Mouse (Mus musculus): Measurements from ENCODE around the gene Mctp1. TPM values are rescaled to one million over a fixed set of nuclear protein-coding genes. Genes with fewer than 3 reads are reported as not detected.
"Not testable (repeated sequence)": the region's sequence is repeated elsewhere in the genome, so short reads cannot be mapped to it uniquely, and the experiment has no call there.

Gene Mctp1
- 10 to 100 TPM; 69.5 to 79.3 (median 75.1) TPM for total RNA-seq (2022)

DNA sequence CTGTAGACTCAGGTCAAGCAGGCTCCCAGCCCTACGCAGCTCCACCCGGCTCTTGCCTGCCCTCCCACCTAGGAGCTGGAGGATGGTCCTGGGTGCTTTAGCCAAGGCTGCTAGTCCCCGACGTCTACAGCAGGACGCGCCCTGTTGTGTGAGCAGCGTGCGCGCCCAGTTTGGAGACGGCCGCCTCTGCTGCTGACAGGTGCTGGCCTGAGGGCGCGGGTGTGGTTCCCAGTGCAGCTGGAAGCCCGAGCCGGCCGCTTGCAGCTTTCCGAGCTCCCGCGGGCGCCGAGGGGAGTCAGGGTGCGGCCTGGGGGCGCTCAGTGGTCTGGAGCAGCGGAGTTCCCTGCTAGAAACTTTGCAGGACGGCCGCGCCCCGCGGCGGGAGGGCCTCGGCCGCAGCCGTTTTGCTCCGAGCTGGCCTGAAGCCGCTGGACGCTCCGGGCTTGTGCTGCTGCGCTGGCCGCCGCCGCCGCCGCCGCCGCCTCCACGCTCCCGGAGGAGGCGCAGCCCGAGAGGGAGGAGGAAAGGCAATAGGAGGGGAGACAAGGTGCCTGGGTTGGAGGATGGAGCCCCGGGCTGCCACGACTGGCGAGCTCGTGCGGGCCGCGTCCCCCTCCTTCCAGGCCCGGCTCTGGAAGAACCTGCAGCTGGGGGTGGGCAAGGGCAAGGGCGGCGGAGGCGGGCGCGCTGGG is at the start of gene Mctp1:
Gene Mctp1 (plus strand): TSS at position 564 of the 692 bp plus-strand sequence.
- DNase-seq (ENCODE audit: low spot score in 2 of 2) = peak; percentile 32 to 36

DNA sequence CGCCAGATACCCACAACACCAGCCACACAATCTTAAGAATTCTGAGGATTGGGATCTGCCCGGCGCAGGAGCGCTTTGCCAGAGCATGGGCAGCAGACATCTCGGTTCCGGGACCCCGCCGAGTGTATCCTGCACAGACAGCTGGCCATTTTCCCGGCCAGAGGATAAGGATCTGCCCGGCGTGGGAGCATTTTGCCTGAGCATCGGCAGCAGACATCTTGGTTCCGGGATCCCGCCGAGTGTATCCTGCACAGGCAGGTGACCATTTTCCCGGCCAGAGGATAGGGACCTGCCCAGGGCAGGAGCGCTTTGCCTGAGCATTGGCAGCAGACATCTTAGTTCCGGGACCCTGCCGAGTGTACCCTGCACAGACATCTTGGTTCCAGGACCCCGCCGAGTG is 38.4 kb upstream of the Mctp1 start:
- DNase-seq (ENCODE audit: low spot score in 2 of 2) = not testable (repeated sequence)

DNA sequence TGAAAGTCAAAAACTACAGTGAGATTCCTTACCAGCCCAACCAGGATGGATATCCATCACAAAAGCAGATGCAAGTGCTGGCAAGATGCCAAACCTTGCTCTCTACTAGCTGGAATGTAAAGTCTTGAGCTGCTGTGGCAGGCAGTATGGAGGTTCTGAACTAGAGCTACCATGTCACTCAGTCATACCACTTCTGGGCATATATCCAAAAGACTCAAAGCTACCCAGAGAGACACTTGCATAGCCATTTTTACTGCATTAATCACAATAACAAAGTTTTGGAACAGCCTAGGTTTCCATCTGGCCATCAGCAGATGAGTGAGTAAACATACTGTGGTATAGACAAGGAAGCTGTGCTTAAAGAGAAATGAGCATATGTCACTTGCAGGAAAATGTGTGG is 25.6 kb upstream of the Mctp1 start:
- no peak for DNase-seq (ENCODE audit: low spot score in 2 of 2)

DNA sequence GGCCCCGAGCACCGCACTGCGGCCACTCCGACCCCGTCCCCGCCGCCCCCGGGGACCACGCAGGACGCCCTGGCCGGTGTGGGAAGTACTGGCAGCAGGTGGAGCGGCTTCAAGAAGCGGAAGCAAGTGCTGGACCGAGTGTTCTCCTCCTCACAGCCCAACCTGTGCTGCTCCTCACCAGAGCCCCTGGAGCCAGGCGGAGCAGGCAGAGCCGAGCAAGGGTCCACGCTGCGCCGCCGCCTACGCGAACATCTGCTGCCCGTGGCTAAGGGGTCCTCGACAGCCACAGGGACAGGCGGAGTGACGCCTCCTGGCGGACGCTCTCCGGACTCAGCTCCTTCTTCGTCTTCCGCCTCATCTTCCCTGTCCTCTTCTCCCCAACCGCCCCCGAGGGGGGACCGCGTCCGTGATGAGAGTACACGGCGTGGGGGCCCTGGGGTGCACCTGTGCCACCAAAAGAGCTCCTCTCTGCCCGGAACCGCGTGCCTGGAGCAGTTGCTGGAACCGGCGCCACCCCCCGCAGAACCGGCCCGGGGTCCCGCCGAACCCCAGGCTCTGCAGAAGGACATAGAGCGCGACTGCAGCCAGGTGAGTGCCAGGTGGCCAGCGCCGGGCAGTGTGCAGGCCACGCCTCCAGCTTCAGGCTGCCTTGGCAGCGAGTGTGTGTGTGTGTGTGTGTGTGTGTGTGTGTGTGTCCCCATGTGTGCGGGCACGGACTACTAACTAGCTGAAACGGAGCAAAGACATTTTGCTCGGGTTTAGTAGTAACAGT is 515 bp downstream of the Mctp1 start:
- DNase-seq (ENCODE audit: low spot score in 2 of 2) = peak; percentile 34 to 55

DNA sequence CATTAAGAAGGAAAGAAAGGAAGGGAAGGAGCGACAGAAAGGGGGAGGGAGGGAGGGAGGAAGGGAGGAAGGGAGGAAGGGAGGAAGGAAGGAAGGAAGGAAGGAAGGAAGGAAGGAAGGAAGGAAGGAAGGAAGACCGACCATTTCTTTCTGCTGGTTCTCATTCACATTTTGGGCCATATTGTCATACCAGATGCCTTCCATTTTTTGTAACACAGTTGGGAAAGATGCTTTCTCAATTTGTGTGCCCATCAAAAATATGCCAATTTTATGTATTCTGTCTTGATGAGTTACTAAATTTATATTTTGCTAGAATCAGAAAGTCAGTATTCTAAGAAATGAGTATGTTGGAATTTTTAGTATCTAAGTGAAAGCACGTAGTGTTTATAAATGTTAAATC is 4.3 kb downstream of the Mctp1 start:
- DNase-seq (ENCODE audit: low spot score in 2 of 2) = no peak

DNA sequence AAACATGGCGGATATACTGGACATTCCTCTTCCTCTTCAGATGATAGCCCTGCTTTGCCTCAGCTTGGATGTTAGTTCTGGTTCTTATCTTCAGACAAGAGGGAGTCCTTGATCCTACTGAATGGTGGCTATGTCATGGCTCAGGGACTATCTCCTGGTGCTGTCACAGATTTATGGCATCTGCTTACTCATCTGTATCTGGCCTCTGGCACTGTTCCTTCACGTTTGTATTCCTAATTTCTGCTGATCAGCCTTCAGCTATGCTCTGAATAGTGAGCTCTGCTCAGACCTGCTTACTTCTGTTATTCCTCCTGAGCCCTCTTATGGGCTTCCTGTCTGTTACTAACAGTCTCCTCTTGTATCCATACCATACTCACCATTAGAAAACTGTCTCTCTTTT is 7.6 kb downstream of the Mctp1 start:
- no peak for DNase-seq (ENCODE audit: low spot score in 2 of 2)

DNA sequence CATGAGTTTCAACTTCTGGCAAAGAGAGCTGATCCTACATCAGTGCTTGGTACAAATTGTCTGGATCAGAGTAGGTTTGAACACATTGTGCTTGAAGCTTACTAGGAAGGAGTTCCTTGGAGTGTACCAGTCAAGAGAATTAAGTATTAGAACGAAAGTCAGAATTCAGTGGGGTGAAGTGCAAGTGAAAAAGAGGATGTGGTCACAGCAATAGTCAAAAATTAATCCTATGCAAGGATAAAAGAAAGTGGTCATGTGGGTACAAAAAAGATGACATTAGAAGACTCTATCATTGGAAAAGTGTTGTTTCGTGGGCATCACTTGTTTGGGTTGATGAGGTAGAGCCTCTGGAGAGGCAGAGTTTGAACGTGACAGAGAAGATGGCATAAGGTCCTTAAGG is 8.8 kb downstream of the Mctp1 start:
- no peak for DNase-seq (ENCODE audit: low spot score in 2 of 2)

DNA sequence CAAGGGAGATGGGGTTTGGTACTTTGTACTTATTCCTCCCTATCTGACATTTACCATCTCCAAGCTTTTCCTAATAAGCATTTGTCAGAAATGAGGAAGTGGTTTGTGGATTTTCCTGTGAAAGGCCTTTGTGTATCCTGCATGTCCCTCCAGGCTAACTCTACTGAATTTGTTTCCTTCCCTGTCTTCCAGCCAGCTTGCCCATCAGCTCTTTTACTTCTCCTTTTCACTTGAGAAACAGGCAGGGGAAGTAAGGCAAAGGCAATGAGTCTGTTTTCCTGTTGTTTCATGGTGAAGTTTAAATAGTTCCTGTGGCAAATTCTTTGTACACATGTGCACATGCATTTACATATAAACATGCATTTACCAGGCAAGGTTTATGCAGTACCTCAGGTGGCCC is 11.6 kb downstream of the Mctp1 start:
- no peak for DNase-seq (ENCODE audit: low spot score in 2 of 2)

DNA sequence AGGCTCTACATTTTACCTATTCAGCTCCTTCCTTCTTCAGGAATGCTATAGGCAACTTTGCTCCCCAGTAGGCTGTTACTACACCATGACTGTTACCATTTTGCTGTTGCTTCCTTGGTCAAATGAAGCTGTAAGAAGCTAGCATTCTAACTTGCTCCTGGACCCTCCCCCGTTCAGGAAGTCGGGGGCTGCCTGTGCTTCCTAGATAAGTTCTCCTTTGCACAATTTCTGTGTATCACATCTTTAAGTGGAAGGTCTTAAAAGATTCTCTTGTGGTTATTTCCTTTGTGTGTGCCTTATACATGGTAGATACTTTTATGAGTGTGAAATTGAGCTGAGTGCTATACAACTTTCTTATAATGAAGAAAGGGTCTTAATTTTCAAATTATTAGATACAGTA is 25.0 kb downstream of the Mctp1 start:
- DNase-seq (ENCODE audit: low spot score in 2 of 2) = no peak

DNA sequence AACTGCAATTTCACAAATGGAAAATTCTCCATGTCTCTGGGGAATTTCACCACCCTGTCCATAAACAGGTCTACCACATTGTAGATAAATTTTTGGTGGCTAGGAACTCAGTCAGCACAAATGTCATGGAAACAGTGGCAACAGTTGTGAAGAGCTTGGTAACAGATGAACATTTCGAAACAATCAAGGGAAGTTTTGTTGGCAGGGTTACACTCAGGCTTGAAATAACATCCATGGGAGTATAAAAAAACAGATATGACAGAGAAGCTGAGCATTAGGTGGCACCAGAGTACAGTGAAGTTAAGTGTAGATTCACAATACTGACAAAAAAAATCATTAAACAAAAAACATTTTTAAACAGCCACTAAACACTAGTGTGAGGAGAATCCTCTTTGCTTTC is 26.3 kb downstream of the Mctp1 start:
- no peak for DNase-seq (ENCODE audit: low spot score in 2 of 2)

DNA sequence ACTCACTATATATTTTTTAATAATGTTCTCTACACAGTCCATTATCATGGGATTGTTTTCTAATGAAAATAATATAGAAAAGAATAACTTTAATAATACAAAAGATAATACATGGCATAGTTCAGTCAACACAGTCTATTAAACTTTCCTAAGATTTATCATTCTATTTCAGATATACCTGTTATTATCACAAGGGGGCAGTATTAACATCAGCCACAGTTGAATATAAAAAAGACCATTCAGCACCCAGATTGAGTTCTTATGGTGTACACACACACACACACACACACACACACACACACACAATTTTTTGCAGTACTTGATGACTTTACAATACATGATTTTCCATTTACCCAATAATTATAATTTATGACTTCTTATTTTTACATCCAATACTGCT is 31.0 kb downstream of the Mctp1 start:
- no peak for DNase-seq (ENCODE audit: low spot score in 2 of 2)

DNA sequence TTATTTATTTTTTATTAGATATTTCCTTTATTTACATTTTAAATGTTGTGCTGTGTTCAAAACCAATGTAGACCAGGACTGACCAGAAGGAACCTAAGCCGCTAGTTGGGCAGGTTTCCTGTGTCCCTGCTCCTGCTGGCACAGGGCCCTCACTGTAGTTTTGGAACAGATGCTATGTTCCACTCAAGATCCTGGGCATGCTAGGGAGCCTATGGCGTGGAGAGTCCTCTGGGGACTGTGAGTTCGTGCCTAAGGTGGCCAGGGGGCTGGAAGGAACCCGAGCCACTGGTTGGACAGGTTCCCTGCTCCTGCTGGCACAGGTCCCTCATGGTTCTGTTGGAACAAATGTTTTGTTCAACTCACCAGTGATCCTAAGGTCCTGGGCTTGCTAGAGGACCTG is 35.8 kb downstream of the Mctp1 start:
- DNase-seq (ENCODE audit: low spot score in 2 of 2) = no peak

DNA sequence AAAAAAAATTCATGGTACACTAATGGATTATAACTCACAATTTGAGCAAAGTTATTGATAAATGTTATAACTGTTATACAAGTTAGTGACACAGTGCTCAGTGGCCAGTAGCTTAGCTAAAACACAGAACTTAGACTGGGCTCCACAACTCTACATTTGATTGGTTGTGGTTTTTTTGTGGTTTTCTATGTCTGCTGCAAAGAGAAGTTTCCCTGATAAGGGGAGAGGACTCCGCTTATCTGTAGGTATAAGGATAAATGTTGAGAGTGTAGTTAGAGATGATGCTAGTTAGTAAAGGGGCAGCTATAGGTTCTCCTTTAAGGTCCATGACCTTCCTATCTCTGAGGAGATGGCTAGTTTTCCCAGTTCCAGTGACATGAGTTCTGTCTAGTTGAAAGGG is 36.7 kb downstream of the Mctp1 start:
- DNase-seq (ENCODE audit: low spot score in 2 of 2) = no peak

DNA sequence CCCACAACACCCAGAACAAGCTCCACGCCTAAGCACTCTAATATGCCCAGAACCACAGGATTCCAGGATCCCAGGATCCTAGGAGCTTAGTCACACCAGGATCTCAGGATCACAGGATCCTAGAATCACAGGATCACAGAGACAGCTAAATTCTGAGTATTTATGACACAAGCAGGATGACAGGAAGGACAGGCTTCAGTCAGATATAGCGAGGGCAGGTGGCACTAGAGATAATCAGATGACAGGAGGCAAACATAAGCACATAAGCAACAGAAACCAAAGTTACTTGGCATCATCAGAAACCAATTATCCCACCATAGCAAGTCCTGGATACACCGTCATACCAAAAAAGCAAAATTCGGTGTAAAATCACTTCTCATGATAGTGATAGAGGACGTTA is 37.8 kb downstream of the Mctp1 start:
- DNase-seq (ENCODE audit: low spot score in 2 of 2) = no peak

DNA sequence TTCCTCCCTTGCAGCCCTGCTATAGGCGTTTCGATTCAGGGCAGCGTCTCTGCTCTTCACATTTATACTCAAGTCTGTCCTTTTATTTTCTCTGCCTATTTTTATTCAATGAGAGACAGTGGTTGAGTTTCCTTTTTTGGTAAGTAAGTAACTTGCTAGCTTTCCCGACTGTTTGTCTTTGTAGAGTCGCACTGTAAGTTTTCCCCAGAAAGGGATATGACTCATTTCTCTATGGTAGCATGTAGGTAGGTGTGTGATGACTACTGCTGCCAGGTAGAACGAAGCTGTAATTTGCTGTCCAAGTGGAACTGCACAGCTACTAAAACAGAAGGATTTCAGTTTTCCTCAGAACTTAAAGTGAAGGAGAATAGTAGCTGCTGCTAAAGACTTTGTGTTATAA is 45.1 kb downstream of the Mctp1 start:
- DNase-seq (ENCODE audit: low spot score in 2 of 2) = peak in 1 of 2 experiments; percentile 49

DNA sequence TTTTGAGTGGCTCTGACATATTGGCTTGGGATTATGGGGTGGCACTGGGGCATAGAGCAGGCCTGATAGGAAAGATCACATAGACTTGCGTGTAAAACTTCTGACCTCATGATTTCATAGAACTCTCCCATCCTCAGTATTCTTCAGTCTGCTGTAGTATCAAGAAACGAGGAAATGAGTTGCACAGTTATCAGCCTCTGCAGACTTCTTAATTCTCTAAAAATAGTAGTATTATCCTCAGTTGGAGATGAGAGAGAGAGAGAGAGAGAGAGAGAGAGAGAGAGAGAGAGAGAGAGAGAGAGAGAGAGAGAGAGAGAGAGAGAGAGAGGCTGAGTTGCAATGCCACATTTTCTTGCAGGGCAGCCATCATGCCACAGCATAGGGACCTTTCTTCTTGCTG is 45.6 kb downstream of the Mctp1 start:
- no peak for DNase-seq (ENCODE audit: low spot score in 2 of 2)

DNA sequence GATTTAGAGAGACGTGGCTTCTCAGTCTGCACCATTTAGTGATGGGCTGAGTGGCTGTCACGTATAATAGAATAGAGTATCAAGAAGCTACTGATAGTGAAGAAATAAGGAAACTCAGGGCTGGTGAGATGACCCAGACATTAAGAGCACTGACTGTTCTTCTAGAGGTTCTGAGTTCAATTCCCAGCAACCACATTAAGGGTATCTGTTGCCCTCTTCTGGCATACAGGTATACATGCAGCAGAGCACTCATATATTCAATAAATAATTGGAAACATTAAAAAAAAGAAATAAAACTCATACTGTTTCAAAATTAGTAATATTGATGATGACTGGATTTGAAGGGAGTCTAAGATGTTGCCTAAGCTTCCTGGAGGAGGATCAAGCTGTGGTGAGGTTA is 47.6 kb downstream of the Mctp1 start:
- no peak for DNase-seq (ENCODE audit: low spot score in 2 of 2)

DNA sequence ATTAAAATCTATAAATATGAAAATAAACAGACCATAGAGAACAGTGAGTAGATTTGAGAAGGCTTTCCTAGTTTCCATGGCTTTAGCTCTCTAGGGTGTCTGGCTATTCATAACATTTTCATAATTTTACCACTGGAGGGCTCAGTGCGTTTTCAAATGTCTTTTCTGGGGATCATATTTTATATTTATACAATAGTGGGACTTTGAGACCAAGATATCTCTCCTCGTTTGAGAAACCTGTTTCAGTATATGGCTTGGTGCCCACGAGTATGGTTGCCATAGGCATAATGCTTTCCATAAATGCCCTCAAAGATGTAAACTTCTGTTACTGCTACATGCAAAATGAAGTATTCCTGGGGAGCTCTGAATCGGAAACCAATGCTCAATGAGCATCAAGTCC is 49.1 kb downstream of the Mctp1 start:
- no peak for DNase-seq (ENCODE audit: low spot score in 2 of 2)

DNA sequence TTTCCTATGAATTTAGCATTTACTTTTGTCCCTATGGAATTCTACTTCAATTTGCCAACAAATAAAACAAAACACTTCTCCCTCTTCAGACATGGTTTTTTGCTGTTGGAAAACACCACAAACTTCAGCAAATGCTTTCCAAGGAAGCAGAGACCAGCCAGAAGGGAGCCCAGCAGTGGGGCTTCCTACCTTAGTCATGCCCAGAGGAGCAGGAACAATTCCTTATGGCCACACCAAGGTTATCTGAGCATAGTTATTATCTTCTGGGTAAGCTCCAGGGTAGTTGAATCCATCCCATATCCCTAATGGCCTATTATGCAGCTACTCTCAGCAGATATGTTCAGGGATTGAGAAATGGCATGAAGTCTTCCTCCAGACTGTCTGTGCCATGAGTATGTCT is 52.1 kb downstream of the Mctp1 start:
- no peak for DNase-seq (ENCODE audit: low spot score in 2 of 2)

DNA sequence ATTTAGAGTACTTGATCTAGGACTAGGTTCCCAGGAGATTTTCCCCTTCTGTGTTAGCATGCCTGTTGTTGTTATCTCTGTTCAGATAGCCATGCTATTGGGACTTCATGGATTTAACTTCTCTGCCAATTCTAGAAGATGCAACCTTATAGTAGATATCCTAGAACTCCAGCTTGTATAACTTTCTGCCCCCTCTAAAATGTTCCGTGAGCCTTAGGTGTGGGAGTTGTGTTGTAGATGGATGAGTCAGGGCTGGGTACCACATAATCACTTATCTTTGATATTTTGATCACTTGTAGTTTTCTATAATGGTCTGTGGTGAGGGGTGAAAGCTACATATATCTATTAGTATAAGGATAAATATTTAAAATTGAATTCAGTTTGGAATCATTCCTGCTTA is 54.4 kb downstream of the Mctp1 start:
- no peak for DNase-seq (ENCODE audit: low spot score in 2 of 2)

DNA sequence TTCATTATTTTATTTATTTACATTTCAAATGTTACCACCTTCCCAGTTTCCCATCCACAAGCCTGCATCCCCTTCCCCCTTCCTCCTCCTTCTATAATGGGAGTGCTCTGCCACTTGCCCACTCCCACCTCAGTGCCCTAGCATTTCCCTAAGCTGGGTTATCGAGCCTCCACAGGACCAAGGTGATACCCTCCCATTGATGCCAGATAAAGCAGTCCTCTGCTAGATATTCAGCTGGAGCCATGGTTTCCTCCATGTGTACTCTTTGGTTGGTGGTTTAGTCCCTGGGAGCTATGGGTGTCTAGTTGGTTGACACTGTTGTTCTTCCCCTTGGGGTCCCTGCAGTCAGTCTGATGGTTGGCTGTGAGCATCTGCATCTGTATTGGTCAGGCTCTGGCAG is 61.7 kb downstream of the Mctp1 start:
- DNase-seq (ENCODE audit: low spot score in 2 of 2) = no peak

DNA sequence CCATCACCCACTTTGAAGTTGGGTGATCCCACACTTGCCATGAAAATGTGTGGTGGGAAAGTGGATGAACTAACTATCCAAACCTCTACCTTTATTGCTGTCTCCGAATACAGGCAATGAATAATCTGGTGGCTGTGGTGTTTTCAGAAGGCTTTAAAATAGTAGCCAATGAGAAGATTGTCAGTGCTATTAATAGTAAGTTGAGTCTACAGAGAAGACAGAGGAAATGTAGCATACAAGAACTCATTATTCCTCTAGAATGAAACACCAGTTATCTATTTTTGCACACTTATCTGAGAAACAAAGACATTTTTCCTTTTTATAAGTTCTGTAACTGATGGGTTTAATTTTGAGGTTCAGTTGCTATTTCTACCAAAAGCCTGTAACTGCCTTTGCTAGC is 63.2 kb downstream of the Mctp1 start:
- DNase-seq (ENCODE audit: low spot score in 2 of 2) = no peak

DNA sequence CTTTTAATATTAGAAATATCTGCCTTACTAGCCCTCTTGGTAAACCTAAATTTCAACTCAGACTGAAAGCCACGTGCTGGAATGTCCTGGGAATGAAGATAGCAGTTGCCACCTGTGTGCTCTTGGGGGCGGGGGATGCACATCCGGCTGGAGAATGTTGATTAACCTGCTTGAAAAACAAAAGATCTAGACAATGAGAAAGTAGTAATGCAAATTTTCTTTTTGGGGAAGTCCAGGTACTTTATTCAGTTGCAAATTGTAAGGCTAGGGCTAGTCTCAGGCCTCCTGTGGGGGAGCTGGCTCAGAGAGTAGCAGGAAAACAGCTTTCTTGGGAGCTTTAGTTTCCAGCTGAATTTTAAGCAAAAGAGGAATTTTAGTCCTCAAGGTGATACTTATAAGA is 67.2 kb downstream of the Mctp1 start:
- DNase-seq (ENCODE audit: low spot score in 2 of 2) = not testable (repeated sequence)
